Mouse (Mus musculus) gastrocnemius, postnatal 10 days (tissue): ENCODE results near the gene Gm3005. TPM values are rescaled to one million over a fixed set of nuclear protein-coding genes. Genes with fewer than 3 reads are reported as not detected.
"Not testable (repeated sequence)": the region's sequence is repeated elsewhere in the genome, so short reads cannot be mapped to it uniquely, and the experiment has no call there.

Source experiments
- DNase-seq: peaks from one replicate; pipeline ENCODE4 v3.0.0; 2021; ENCODE audit warnings: mixed read lengths
- long read RNA-seq, 2 experiments: library from polyadenylated mRNA; stranded (forward); transcript quantifications; one replicate each; pipeline ENCODE4 v2.0.0; 2021
- total RNA-seq, 2 experiments: library from RNA; stranded (reverse); gene quantifications; 2 replicates each; pipeline ENCODE4 v1.2.3; 2021

The Gm3005 gene
- total RNA-seq: not detected
- long read RNA-seq, experiment 1, partial matches to known transcripts: 1 of 4 reads
- long read RNA-seq, experiment 1, other reads (novel, unspliced or antisense): 3 of 4 reads
- long read RNA-seq, experiment 2, partial matches to known transcripts: 0 of 3 reads
- long read RNA-seq, experiment 2, other reads (novel, unspliced or antisense): 3 of 3 reads

- DNase-seq: not testable (repeated sequence)
Observed at GRCm38 (mm10) chr14:3427803-3428202, at the start of gene Gm3005. TSS of gene Gm3005 (plus strand) at chr14:3428103.

GRCm38 (mm10) chr14:3394793-3395192, 33.1 kb upstream of the Gm3005 start, which contains the start of gene Gm10413:
TSS of gene Gm10413 (plus strand) at chr14:3395093.
- DNase-seq: not testable (repeated sequence)

GRCm38 (mm10) chr14:3412314-3412713, 15.6 kb upstream of the Gm3005 start, which contains the start of gene Gm10409:
TSS of gene Gm10409 (plus strand) at chr14:3412614.
- not testable (repeated sequence) for DNase-seq

- DNase-seq: not testable (repeated sequence)
Observed at GRCm38 (mm10) chr14:3449079-3449478, 21.2 kb downstream of the Gm3005 start, which contains the start of gene Gm10408. TSS of gene Gm10408 (plus strand) at chr14:3449379.

- DNase-seq: not testable (repeated sequence)
Observed at GRCm38 (mm10) chr14:3634212-3634611, 206.3 kb downstream of the Gm3005 start, which contains the start of gene Gm3012. TSS of gene Gm3012 (plus strand) at chr14:3634512.

Other genes with a start within 250 kb of the Gm3005 start
- not detected for gene Gm5795, start 239.8 kb upstream of the Gm3005 start, total RNA-seq
- gene D830030K20Rik, start 219.6 kb upstream of the Gm3005 start, total RNA-seq: 1 to 10 TPM; 2.3 to 3.1 TPM
- gene Gm2956, start 95.5 kb upstream of the Gm3005 start, total RNA-seq: under 1 TPM in 1 of 2 experiments, not detected in 1; 0.14 TPM
- not detected for gene Gm10413, start 33.0 kb upstream of the Gm3005 start, total RNA-seq
- gene Gm10409, start 15.5 kb upstream of the Gm3005 start, total RNA-seq: 1 to 10 TPM in 1 of 2 experiments, under 1 TPM in 1; 0.87 to 1.3 TPM
- not detected for gene Gm10408, start 21.3 kb downstream of the Gm3005 start, total RNA-seq
- gene Gm3012, start 206.4 kb downstream of the Gm3005 start, total RNA-seq: not detected
- 1 to 10 TPM in 1 of 2 experiments, under 1 TPM in 1; 0.87 to 1.3 TPM for gene Gm3020, start 223.9 kb downstream of the Gm3005 start, total RNA-seq